Mouse (Mus musculus) brain, embryonic 14.5 days (tissue): ENCODE results near the gene Scml4.

ENCODE experiments used
- CTCF ChIP-seq: fragments of 200-500 bp; IDR thresholded peaks from 2 replicates; pipeline ENCODE4 v1.5.1; 2012; ENCODE audit warnings: inconsistent platforms, mild to moderate bottlenecking, moderate library complexity, borderline replicate concordance; ENCODE audit not compliant: insufficient read depth, insufficient read length; ENCODE audit errors: extremely low read depth
- POLR2A ChIP-seq: fragments of 200-500 bp; IDR thresholded peaks from 2 replicates; pipeline ENCODE4 v1.6.1; 2012; ENCODE audit warnings: mild to moderate bottlenecking, inconsistent platforms, borderline replicate concordance; ENCODE audit not compliant: poor library complexity, insufficient read depth, insufficient read length, severe bottlenecking; ENCODE audit errors: extremely low read depth

GRCm38 (mm10) chr10:42857021-42857420, 3.1 kb upstream of the Scml4 start:
- TF ChIP-seq CTCF: no peak
- no peak for TF ChIP-seq POLR2A
